Mouse (Mus musculus) small intestine, adult 2 months (tissue): ENCODE measurements around the gene Socs3.
A peak's percentile ranks its signal among the peaks of the same experiment; 100 is the strongest.

Source experiments
- CTCF ChIP-seq: fragments of 200-500 bp; IDR thresholded peaks from 2 replicates; pipeline ENCODE4 v1.5.1; 2012; ENCODE audit warnings: low read depth, mild to moderate bottlenecking, control low read depth, inconsistent platforms, low read length, moderate library complexity, mixed read lengths; ENCODE audit not compliant: insufficient replicate concordance, insufficient read length; ENCODE audit errors: extremely low read depth
- POLR2A ChIP-seq: fragments of 200-500 bp; IDR thresholded peaks from 2 replicates; pipeline ENCODE4 v1.6.1; 2012; ENCODE audit warnings: low read depth, mild to moderate bottlenecking, control low read depth, inconsistent platforms, low read length, moderate library complexity

DNA sequence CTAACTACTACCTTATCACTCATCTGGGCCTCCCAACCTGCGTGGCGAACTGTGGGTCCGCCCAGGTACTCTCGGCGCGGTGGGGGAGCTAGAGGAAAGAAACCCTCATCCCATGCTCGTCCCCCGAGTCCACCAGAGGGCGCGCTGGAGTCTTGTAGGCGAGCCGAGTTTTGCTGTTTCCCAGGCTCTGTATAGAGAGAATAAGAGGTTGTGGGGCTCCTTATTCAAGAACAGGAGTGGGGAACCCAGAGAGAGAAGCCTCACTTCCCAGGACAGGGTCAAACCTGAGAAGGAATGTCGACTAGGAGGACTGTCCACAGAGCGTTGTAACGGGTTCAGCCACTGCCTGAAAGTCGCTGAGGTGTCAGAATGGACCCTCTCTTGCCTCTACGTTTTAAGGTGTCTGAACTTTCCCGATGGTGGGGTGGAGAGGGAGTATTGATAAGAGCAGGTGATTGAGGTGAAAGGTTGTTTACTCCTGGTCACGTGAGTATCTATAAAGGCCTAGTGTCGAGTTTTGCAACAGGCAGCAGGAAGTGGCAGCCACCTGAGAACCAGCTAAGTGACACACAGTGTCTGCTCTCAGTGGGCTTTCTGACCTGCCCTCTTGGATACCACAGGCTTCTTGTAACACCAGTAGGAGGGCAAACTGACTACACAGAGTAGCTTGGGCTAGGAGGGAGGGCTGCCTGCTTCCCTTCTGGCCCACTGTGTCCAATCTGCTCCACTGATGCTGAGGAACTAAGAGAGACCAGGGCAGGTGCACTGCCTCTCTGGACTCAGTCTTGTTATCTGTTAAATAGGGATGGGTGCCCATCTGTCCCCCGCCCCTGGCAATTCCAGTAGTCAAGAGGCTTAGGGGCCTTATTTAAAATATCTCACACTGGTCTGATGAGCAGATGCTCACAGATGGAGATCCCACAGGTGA lies at the start of gene Socs3:
- TF ChIP-seq CTCF = peak; percentile 90
- TF ChIP-seq POLR2A = no peak
